Mouse (Mus musculus) hindbrain, postnatal 0 days (tissue): ENCODE measurements at regions not wholly inside any gene's neighbourhood (a gene's known extent, or its start where the extent isn't known, plus 50 kb on each side); places are given as distances from the start of the nearest gene placed in this dataset.
A peak's percentile ranks its signal among the peaks of the same experiment; 100 is the strongest.

ENCODE experiments used
- ATAC-seq: fragments of 200-750 bp; cut with Nextera tagmentation; 2 replicates; pipeline ENCODE4 v1.8.0; 2017; ENCODE audit warnings: mild to moderate bottlenecking, moderate TSS enrichment, moderate library complexity
- DNase-seq: peaks from one replicate; pipeline ENCODE4 v3.0.0-alpha.2; 2015; ENCODE audit warnings: low spot score
- H3K27ac ChIP-seq: fragments of 300-500 bp; sonication (generic); 2 replicates; pipeline ENCODE4 v1.5.1; 2014; ENCODE audit warnings: mild to moderate bottlenecking
- H3K27me3 ChIP-seq: fragments of 300-500 bp; sonication (generic); 2 replicates; pipeline ENCODE4 v1.6.1; 2014; ENCODE audit warnings: low read length, mixed read lengths; ENCODE audit not compliant: insufficient read depth
- H3K36me3 ChIP-seq: fragments of 300-500 bp; sonication (generic); 2 replicates; pipeline ENCODE4 v1.6.1; 2014; ENCODE audit warnings: low read length, mixed read lengths; ENCODE audit not compliant: insufficient read depth
- H3K4me1 ChIP-seq: fragments of 300-500 bp; sonication (generic); 2 replicates; pipeline ENCODE4 v1.6.1; 2014; ENCODE audit warnings: antibody characterized with exemption, low read length, mixed read lengths; ENCODE audit not compliant: insufficient read depth
- H3K4me2 ChIP-seq: fragments of 300-500 bp; sonication (generic); 2 replicates; pipeline ENCODE4 v1.6.1; 2014; ENCODE audit warnings: low read depth, mild to moderate bottlenecking, low read length, moderate library complexity, mixed read lengths
- H3K4me3 ChIP-seq: fragments of 300-500 bp; sonication (generic); 2 replicates; pipeline ENCODE4 v1.5.1; 2014; ENCODE audit warnings: low read length
- H3K9ac ChIP-seq: fragments of 300-500 bp; sonication (generic); replicated peaks from 2 replicates; pipeline ENCODE4 v1.6.1; 2014; ENCODE audit warnings: mild to moderate bottlenecking, low read length, moderate library complexity, mixed read lengths
- H3K9me3 ChIP-seq: fragments of 300-500 bp; sonication (generic); 2 replicates; pipeline ENCODE4 v1.6.1; 2016; ENCODE audit warnings: low read length, mixed read lengths
- CTCF ChIP-seq: IDR thresholded peaks from 2 replicates; pipeline ENCODE4 v1.5.1; 2016; ENCODE audit warnings: antibody characterized with exemption, control low read depth, low read depth
- WGBS: fragments of 180-500 bp; shearing (Covaris S2); extraction: QIAGEN DNeasy Blood & Tissue Kit; methylation state at CpG from one replicate; pipeline ENCODE4 v1.1.7; 2014; 5-methylcytosine and 5-hydroxymethylcytosine counted together

GRCm38 (mm10) chr3:66446274-66447159 lies 149.9 kb upstream of the Veph1 start:
- Histone ChIP-seq H3K4me1 (no peaks in the 10 kb centered on the region), H3K4me2 (no peak overlapping the region), H3K4me3 (no peak overlapping the region), H3K27me3 (no peaks in the 10 kb centered on the region), H3K9me3 (no peaks in the 10 kb centered on the region), H3K9ac (no peak overlapping the region), H3K36me3 (no peaks in the 10 kb centered on the region), H3K27ac (no peak overlapping the region)
- no peak for ATAC-seq
- DNase-seq, result no peak
- WGBS, result 86% methylated on average over 10 of the region's 10 CpGs
- no peak for TF ChIP-seq CTCF

- no peak overlapping the region for H3K4me3 ChIP-seq
- no peak for ATAC-seq
- H3K27me3 ChIP-seq, result no peaks in the 10 kb centered on the region
- TF ChIP-seq CTCF, result no peak
- no peak overlapping the region for H3K27ac ChIP-seq
- no peaks in the 10 kb centered on the region for H3K9me3 ChIP-seq
- no peak overlapping the region for H3K4me2 ChIP-seq
- no peak for DNase-seq
- no peak overlapping the region for H3K9ac ChIP-seq
- H3K4me1 ChIP-seq, result no peaks in the 10 kb centered on the region
- H3K36me3 ChIP-seq, result no peaks in the 10 kb centered on the region
These were observed 136.6 kb upstream of the Veph1 start for GRCm38 (mm10) chr3:66433216-66433615.

- Histone ChIP-seq H3K9me3 (no peaks in the 10 kb centered on the region), H3K36me3 (no peaks in the 10 kb centered on the region), H3K27me3 (no peaks in the 10 kb centered on the region), H3K4me1 (no peaks in the 10 kb centered on the region), H3K27ac (no peak overlapping the region), H3K4me3 (no peak overlapping the region), H3K4me2 (no peak overlapping the region), H3K9ac (no peak overlapping the region)
- ATAC-seq, result no peak
- no peak for DNase-seq
- 63% methylated on average over 3 of the region's 3 CpGs for WGBS
- TF ChIP-seq CTCF, result no peak
These were observed 133.6 kb upstream of the Veph1 start for GRCm38 (mm10) chr3:66430187-66430586.

GRCm38 (mm10) chr3:66422445-66423037 lies 125.9 kb upstream of the Veph1 start:
- H3K36me3 ChIP-seq, result no peaks in the 10 kb centered on the region
- no peaks in the 10 kb centered on the region for H3K27me3 ChIP-seq
- H3K4me1 ChIP-seq, result no peaks in the 10 kb centered on the region
- H3K4me2 ChIP-seq, result no peak overlapping the region
- ATAC-seq (no peak), DNase-seq (no peak)
- WGBS, result 49% methylated on average over 6 of the region's 6 CpGs
- no peak overlapping the region for H3K9ac ChIP-seq
- no peak overlapping the region for H3K27ac ChIP-seq
- no peaks in the 10 kb centered on the region for H3K9me3 ChIP-seq
- no peak for TF ChIP-seq CTCF
- no peak overlapping the region for H3K4me3 ChIP-seq

GRCm38 (mm10) chr3:66410706-66411277 lies 114.2 kb upstream of the Veph1 start:
- Histone ChIP-seq H3K9ac (no peak overlapping the region), H3K4me3 (peak overlapping the region; percentile 28), H3K4me2 (peak overlapping the region; percentile 59), H3K27me3 (no peaks in the 10 kb centered on the region), H3K9me3 (no peaks in the 10 kb centered on the region), H3K27ac (no peak overlapping the region), H3K4me1 (no peaks in the 10 kb centered on the region), H3K36me3 (no peaks in the 10 kb centered on the region)
- DNase-seq (peak; percentile 77), ATAC-seq (peak; percentile 64; the same call in 1 of the 2 replicates)
- 31% methylated on average over 11 of the region's 11 CpGs for WGBS
- peak; percentile 62 for TF ChIP-seq CTCF

- no peaks in the 10 kb centered on the region for H3K9me3 ChIP-seq
- no peaks in the 10 kb centered on the region for H3K36me3 ChIP-seq
- no peak overlapping the region for H3K27ac ChIP-seq
- H3K27me3 ChIP-seq, result no peaks in the 10 kb centered on the region
- DNase-seq, result no peak
- TF ChIP-seq CTCF, result no peak
- H3K4me1 ChIP-seq, result no peaks in the 10 kb centered on the region
- ATAC-seq, result no peak
- 86% methylated on average over 7 of the region's 7 CpGs for WGBS
- no peak overlapping the region for H3K9ac ChIP-seq
- H3K4me3 ChIP-seq, result no peak overlapping the region
- H3K4me2 ChIP-seq, result no peak overlapping the region
These were observed 112.2 kb upstream of the Veph1 start for GRCm38 (mm10) chr3:66408791-66409190.

GRCm38 (mm10) chr3:66405645-66406044 lies 109.0 kb upstream of the Veph1 start:
- Histone ChIP-seq H3K4me2 (no peak overlapping the region), H3K4me3 (no peak overlapping the region), H3K27ac (no peak overlapping the region), H3K9me3 (no peaks in the 10 kb centered on the region), H3K36me3 (no peaks in the 10 kb centered on the region), H3K9ac (no peak overlapping the region), H3K4me1 (no peaks in the 10 kb centered on the region; the same call in 1 of the 2 replicates), H3K27me3 (no peaks in the 10 kb centered on the region)
- no peak for ATAC-seq
- TF ChIP-seq CTCF, result no peak
- 78% methylated on average over 4 of the region's 4 CpGs for WGBS
- peak; percentile 11 for DNase-seq
